Mouse (Mus musculus) thymus, postnatal 14 days (tissue): ENCODE results near the gene Asb18.

Experiments used
- DNase-seq: peaks from one replicate; pipeline ENCODE4 v3.0.0; 2021

Gene Asb18

GRCm38 (mm10) chr1:89932021-89932423 lies 82.4 kb downstream of the Asb18 start:
- no peak for DNase-seq

DNA sequence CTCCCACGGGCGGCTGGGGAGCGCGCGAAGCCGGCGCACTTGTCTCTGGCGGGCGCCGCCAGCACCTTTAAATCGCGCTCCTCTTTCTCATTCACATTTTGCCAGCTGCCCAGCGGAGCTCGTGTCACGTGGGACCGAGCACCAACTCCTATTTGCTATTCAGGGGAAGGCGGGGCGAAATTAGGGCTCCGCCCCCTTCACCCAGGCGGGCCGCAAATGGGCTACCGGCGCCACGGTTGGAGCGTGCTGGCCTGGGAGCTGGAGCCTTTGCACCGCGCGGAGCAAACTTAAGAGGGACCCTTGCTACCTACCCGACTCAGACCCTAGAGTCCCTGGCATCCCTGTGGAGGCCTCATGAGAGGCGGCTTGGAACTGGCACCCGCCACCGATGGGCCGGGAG lies 83.3 kb downstream of the Asb18 start, which contains the start of gene Gbx2:
Gene Gbx2 (minus strand): TSS at position 60 of the 400 bp plus-strand sequence.
- no peak for DNase-seq

DNA sequence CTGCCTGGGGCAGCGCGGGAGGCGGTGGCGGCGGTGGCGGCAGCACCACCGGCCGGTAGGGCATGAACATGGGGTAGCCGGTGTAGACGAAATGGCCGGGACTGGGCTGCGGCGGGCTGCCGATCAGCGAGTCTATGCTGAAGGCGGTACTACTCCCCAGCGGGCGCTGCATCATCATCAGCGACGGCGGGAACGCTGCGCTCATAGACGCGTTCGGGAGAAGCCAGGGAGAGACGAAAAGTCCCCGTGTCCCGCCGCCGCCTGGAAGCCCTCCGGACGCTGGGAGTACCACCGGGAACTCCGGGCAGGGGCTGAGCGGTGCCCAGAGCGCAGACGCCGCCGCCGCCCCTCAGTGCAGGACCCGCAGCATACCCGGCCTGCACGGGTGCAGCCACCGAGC lies 83.9 kb downstream of the Asb18 start:
- no peak for DNase-seq

GRCm38 (mm10) chr1:89929721-89930505 lies 84.6 kb downstream of the Asb18 start:
- no peak for DNase-seq

GRCm38 (mm10) chr1:89929181-89929580 lies 85.3 kb downstream of the Asb18 start:
- DNase-seq = no peak

GRCm38 (mm10) chr1:89928676-89929075 lies 85.8 kb downstream of the Asb18 start:
- DNase-seq = no peak

- DNase-seq = no peak
These were observed 87.3 kb downstream of the Asb18 start for GRCm38 (mm10) chr1:89927061-89927661.

GRCm38 (mm10) chr1:89926583-89927060 lies 87.8 kb downstream of the Asb18 start:
- no peak for DNase-seq

GRCm38 (mm10) chr1:89925501-89926190 lies 88.8 kb downstream of the Asb18 start:
- no peak for DNase-seq

DNA sequence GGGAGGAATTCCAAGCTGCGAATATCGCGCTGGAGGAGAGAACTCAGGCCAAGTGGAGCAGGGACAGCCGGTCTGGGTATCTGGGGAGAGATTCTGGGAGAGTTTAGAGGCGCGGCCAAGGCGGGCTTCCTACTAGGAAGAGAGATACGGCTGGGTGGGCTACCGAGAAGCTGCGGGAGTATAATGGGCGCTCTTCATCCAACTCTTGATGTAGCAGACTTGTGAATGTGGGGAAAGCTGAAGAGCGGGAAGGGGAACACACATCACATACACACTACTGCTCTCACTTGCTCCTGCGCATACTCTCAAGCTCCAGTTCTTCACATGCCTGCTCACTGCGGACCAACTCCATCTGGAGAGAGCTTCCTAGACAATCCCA lies 90.8 kb downstream of the Asb18 start:
- DNase-seq = no peak

DNA sequence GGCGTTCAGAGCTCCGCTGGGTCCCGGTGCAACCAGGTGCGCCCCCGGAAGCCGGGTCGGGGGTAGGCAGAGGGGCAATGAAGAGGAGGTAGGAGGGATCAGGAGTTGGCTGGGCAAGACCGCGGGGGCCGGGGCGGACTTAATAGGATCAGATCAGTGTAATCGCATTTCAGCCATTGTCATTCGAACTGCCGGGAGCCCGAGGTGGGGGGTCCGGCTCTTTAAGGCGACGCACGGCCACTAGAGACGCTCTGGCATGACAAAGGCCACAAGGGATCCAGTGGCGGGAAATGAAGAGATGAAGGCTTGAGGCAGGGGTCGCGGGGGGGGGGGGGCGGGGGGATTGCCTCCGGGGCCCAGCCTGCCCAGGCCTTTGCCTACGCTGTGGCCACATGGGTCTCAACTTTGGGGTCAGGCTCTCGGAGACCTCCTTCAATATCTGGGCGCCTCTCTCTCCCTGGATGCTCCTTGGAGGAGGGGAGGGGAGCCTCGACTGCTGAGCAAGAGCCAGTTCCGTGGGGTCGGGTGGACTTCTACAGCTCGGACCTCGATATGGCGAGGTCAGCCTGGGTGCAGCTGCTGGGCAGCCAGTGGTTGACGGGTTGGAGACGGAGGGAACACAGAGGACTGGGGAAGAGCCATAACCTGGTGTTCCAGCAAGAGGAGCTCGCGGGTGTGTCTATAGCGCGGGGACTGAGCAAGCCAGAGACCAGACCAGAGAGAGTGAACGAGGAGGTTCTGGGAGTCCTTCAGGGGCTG lies 91.4 kb downstream of the Asb18 start:
- no peak for DNase-seq

GRCm38 (mm10) chr1:89922282-89922681 lies 92.2 kb downstream of the Asb18 start:
- no peak for DNase-seq

- no peak for DNase-seq
These were observed 92.7 kb downstream of the Asb18 start for GRCm38 (mm10) chr1:89921806-89922205.

DNA sequence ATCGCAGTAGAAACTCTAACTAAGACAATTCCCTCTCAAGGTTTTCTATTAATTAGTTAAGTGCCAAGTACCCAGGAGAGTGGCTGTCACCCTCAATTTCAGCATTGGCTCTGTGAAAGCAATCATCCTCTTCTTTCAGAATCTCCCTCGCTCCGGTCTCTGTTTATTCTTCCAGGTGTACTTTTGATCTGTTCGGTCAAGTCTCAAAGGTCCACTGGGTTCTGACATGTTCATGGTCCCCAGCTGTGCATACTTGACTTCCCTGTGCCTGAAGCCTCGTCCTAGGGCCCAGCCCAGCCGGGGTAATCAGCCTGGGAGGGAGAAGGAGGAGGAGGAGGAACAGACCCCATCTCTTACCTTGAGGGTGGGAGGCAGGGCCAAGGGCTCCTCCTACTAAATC lies 95.3 kb downstream of the Asb18 start:
- no peak for DNase-seq

DNA sequence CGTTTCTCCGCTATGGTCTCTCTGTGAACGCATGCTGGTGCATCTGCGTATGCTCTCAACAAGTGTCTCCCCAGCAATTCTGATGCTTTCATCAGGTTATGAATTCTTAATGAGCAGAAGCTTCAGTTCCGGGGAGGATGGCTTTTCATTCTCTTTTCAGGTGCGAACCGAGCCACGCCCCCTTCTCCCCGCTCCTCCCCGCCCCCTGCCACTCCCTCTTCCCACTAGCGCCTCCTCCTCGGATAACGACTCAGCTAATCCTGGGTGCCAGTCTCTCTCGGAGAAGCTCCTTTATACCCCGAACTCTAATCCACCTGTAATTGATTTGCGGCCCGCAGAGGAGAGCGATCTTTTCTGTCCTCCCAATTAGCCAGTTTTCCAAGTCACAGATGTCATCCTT lies 96.4 kb downstream of the Asb18 start:
- no peak for DNase-seq

GRCm38 (mm10) chr1:89913611-89914010 lies 100.9 kb downstream of the Asb18 start:
- DNase-seq = no peak

- no peak for DNase-seq
These were observed 102.1 kb downstream of the Asb18 start for GRCm38 (mm10) chr1:89912392-89912791.

- no peak for DNase-seq
These were observed 104.7 kb downstream of the Asb18 start for GRCm38 (mm10) chr1:89909796-89910195.

GRCm38 (mm10) chr1:89902641-89903040 lies 111.8 kb downstream of the Asb18 start:
- no peak for DNase-seq

GRCm38 (mm10) chr1:89902236-89902635 lies 112.2 kb downstream of the Asb18 start:
- no peak for DNase-seq

- no peak for DNase-seq
These were observed 113.1 kb downstream of the Asb18 start for GRCm38 (mm10) chr1:89901381-89901780.
